Mouse (Mus musculus): ENCODE results near the gene Gsk3b.

The Gsk3b gene

GRCm38 (mm10) chr16:38282559-38283160, 193.9 kb downstream of the Gsk3b start:
- DNase-seq (ENCODE audit: low read depth, low spot score): no peak

GRCm38 (mm10) chr16:38283300-38283699, 194.5 kb downstream of the Gsk3b start:
- DNase-seq (ENCODE audit: low read depth, low spot score): no peak

GRCm38 (mm10) chr16:38285801-38286200, 197.0 kb downstream of the Gsk3b start:
- no peak for DNase-seq (ENCODE audit: low read depth, low spot score)

GRCm38 (mm10) chr16:38286541-38286940, 197.7 kb downstream of the Gsk3b start:
- no peak for DNase-seq (ENCODE audit: low read depth, low spot score)

GRCm38 (mm10) chr16:38287357-38287756, 198.6 kb downstream of the Gsk3b start:
- no peak for DNase-seq (ENCODE audit: low read depth, low spot score)

GRCm38 (mm10) chr16:38287762-38288161, 199.0 kb downstream of the Gsk3b start:
- DNase-seq (ENCODE audit: low read depth, low spot score): no peak

GRCm38 (mm10) chr16:38288851-38289250, 200.1 kb downstream of the Gsk3b start:
- DNase-seq (ENCODE audit: low read depth, low spot score): no peak

- no peak for DNase-seq (ENCODE audit: low read depth, low spot score)
These were observed 201.3 kb downstream of the Gsk3b start for GRCm38 (mm10) chr16:38290151-38290550.

- DNase-seq (ENCODE audit: low read depth, low spot score): no peak
These were observed 206.0 kb downstream of the Gsk3b start, which contains the start of gene Nr1i2 for GRCm38 (mm10) chr16:38294685-38295348. Gene Nr1i2 (minus strand): TSS chr16:38294824.

GRCm38 (mm10) chr16:38295349-38295930, 206.6 kb downstream of the Gsk3b start:
- DNase-seq (ENCODE audit: low read depth, low spot score): peak; percentile 22
